9 mouse cellular contexts compared by ENCODE assay signal in genomic region chr10:43002066-43002678, GRCm38 (mm10).
DNase-seq lines count a peak whose midpoint lies in the region; ATAC-seq lines count a peak whose summit lies in the region.
"Had no signal": no experiment of that assay in that cellular context is flagged by ENCODE, and none has a peak within 500 bp of the region (broad histone marks: within the 10 kb centered on the region; RNA-seq: fewer than 3 reads in every experiment).

No protein-coding gene starts in this region.

- 17% methylated on average over 13 of the region's 13 CpGs for WGBS in forebrain, embryonic 16.5 days

- no peak overlapping the region for H3K4me3 ChIP-seq in forebrain, embryonic 16.5 days (replicated peaks; ENCODE audit: low read length)
- H3K4me3 ChIP-seq: myocyte had no signal

- no peak for ATAC-seq in forebrain, embryonic 16.5 days

- H3K4me1 ChIP-seq in forebrain, embryonic 16.5 days (replicated peaks; ENCODE audit: control insufficient read depth, insufficient read depth, low read length) = peaks cover 7% of the 10 kb centered on the region

- peak overlapping the region; percentile 47 for H3K4me2 ChIP-seq in forebrain, embryonic 16.5 days (ENCODE audit: low read length)

- 0 out of 2 replicates have a peak, but pooled peaks cover 2% of the 10 kb centered on the region for H3K36me3 ChIP-seq in forebrain, embryonic 16.5 days (ENCODE audit: control insufficient read depth, insufficient read depth)

- H3K9me3 ChIP-seq in forebrain, embryonic 16.5 days (ENCODE audit: control insufficient read depth, low read length) = no peaks in the 10 kb centered on the region

- peak; percentile 68 to 71 for DNase-seq in adrenal gland, postnatal 36 days
- DNase-seq in kidney, adult 18-20 months = peak; percentile 24
- peak; percentile 34 for DNase-seq in lung, postnatal 14 days
- no peak for DNase-seq in frontal cortex, postnatal 14 days (ENCODE audit: low spot score in 2 of 2)
- DNase-seq in cerebellum, postnatal 10 days = no peak
- no peak for DNase-seq in spleen, postnatal 14 days (ENCODE audit: low spot score in 2 of 2)
- no peak for DNase-seq in frontal cortex, postnatal 25 days (ENCODE audit: low spot score in 2 of 2)

- no peak overlapping the region for H3K27ac ChIP-seq in forebrain, embryonic 16.5 days (ENCODE audit: low read length)

- no peak overlapping the region for H3K9ac ChIP-seq in forebrain, embryonic 16.5 days (replicated peaks; ENCODE audit: low read depth, low read length)

- H3K27me3 ChIP-seq in forebrain, embryonic 16.5 days (replicated peaks; ENCODE audit: control insufficient read depth, insufficient read depth, low read length) = no peaks in the 10 kb centered on the region

Comparison
In these comparisons a context has a peak if more than half of its experiments do, and no peak if none do; other contexts are left out.
1. DNase-seq: peak in adrenal gland, postnatal 36 days (2 of 2), kidney, adult 18-20 months (single experiment) and lung, postnatal 14 days (single experiment); none in frontal cortex, postnatal 14 days (0 of 2), cerebellum, postnatal 10 days (0 of 2), spleen, postnatal 14 days (0 of 2) and frontal cortex, postnatal 25 days (0 of 2).